Mouse (Mus musculus) Muller cell, postnatal 12 days (primary cell): ENCODE data around the gene Ahsg.
"Not testable (repeated sequence)": the region's sequence is repeated elsewhere in the genome, so short reads cannot be mapped to it uniquely, and the experiment has no call there.

Experiments
- DNase-seq: peaks from one replicate; pipeline ENCODE4 v3.0.0-alpha.2; 2015; ENCODE audit errors: inconsistent ontology term

Ahsg gene

GRCm38 (mm10) chr16:22939120-22939695 lies 48.1 kb downstream of the Ahsg start:
- DNase-seq, result no peak

- not testable (repeated sequence) for DNase-seq
Observed at GRCm38 (mm10) chr16:22941825-22942476, 50.9 kb downstream of the Ahsg start.

DNA sequence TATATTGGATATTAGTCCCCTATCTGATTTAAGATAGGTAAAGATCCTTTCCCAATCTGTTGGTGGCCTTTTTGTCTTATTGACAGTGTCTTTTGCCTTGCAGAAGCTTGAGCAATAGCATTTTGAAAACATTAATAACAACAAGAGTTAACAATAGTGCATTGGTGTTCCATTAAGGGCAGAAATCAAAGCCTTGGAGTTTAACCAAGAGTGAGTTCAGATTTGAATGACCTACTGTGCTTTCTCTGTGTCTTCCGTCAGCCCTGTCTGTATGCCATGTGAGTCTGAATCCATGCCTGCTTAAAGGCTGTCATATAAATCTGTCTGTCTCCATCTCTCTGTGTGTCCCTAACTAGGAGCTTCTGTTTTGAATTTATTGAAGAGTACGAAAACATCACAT lies 56.3 kb downstream of the Ahsg start:
- DNase-seq, result no peak
